In genomic region chr6:28521416-28521815, GRCm38 (mm10) we compare ENCODE assay signal across 19 mouse cellular contexts. TPM values are rescaled to one million over a fixed set of nuclear protein-coding genes. Genes with fewer than 3 reads are reported as not detected.
DNase-seq lines count a peak whose midpoint lies in the region; ATAC-seq and TF ChIP-seq lines count a peak whose summit lies in the region.
"Had no signal": no experiment of that assay in that cellular context is flagged by ENCODE, and none has a peak within 500 bp of the region (broad histone marks: within the 10 kb centered on the region; RNA-seq: fewer than 3 reads in every experiment).

No protein-coding gene starts in this region.

- no peak overlapping the region for H3K27ac ChIP-seq in midbrain, embryonic 15.5 days
- H3K27ac ChIP-seq in kidney, adult 2 months (ENCODE audit: insufficient read depth, low read depth, low read length) = no peak overlapping the region
- H3K27ac ChIP-seq: embryonic facial prominence, embryonic 10.5 days; embryonic facial prominence, embryonic 12.5 days; forebrain, embryonic 13.5 days; forebrain, embryonic 15.5 days had no signal

- no peak overlapping the region for H3K9ac ChIP-seq in midbrain, embryonic 15.5 days
- H3K9ac ChIP-seq: embryonic facial prominence, embryonic 12.5 days; forebrain, embryonic 13.5 days; forebrain, embryonic 15.5 days; forebrain, postnatal 0 days had no signal

- WGBS in midbrain, embryonic 15.5 days = 95% methylated on average over 1 of the region's 1 CpGs
- 92% methylated on average over 1 of the region's 1 CpGs for WGBS in kidney, adult 2 months

- no peaks in the 10 kb centered on the region for H3K36me3 ChIP-seq in midbrain, embryonic 15.5 days (replicated peaks)
- peaks cover 2% of the 10 kb centered on the region for H3K36me3 ChIP-seq in kidney, adult 2 months (ENCODE audit: control insufficient read depth, insufficient read depth, low read length)

- no peaks in the 10 kb centered on the region for H3K9me3 ChIP-seq in midbrain, embryonic 15.5 days
- H3K9me3 ChIP-seq: embryonic facial prominence, embryonic 10.5 days; embryonic facial prominence, embryonic 12.5 days; forebrain, embryonic 13.5 days; forebrain, embryonic 15.5 days had no signal

- no peak overlapping the region for H3K4me3 ChIP-seq in midbrain, embryonic 15.5 days
- no peak overlapping the region for H3K4me3 ChIP-seq in kidney, adult 2 months (ENCODE audit: insufficient read depth, low read depth, low read length)
- H3K4me3 ChIP-seq: embryonic facial prominence, embryonic 10.5 days; embryonic facial prominence, embryonic 12.5 days; forebrain, embryonic 13.5 days; forebrain, embryonic 15.5 days had no signal

- peak; percentile 12 for DNase-seq in MEL-GATA-1-ER (ENCODE audit: extremely low read depth, low read depth)
- DNase-seq in ovary, postnatal 14 days (ENCODE audit: low spot score) = no peak
- DNase-seq in kidney, adult 2 months = no peak
- DNase-seq: adrenal gland, adult 2 months; adrenal gland, postnatal 10 days; adrenal gland, postnatal 25 days; cerebellum, adult 11 months; cerebellum, adult 18-20 months; cerebellum, adult 8-10 months; cerebellum, adult 9-11 months; cerebellum, postnatal 14 days; cerebellum, postnatal 36 days; forebrain, postnatal 0 days had no signal

- TF ChIP-seq POLR2A in kidney, adult 2 months (IDR thresholded peaks at IDR 0.05; ENCODE audit: low read depth, low read length) = no peak

- 0 out of 2 replicates have a peak, but pooled peaks cover 3% of the 10 kb centered on the region for H3K4me1 ChIP-seq in midbrain, embryonic 15.5 days
- no peaks in the 10 kb centered on the region for H3K4me1 ChIP-seq in kidney, adult 2 months (ENCODE audit: control insufficient read depth, insufficient read depth, low read length)
- H3K4me1 ChIP-seq: embryonic facial prominence, embryonic 10.5 days; embryonic facial prominence, embryonic 12.5 days; forebrain, embryonic 15.5 days had no signal

- no peak overlapping the region for H3K4me2 ChIP-seq in midbrain, embryonic 15.5 days
- H3K4me2 ChIP-seq: embryonic facial prominence, embryonic 12.5 days; forebrain, embryonic 13.5 days; forebrain, embryonic 15.5 days had no signal

- no peaks in the 10 kb centered on the region for H3K27me3 ChIP-seq in midbrain, embryonic 15.5 days (replicated peaks)
- H3K27me3 ChIP-seq in kidney, adult 2 months (replicated peaks; ENCODE audit: control insufficient read depth, insufficient read depth, low read length) = no peaks in the 10 kb centered on the region
- H3K27me3 ChIP-seq: embryonic facial prominence, embryonic 12.5 days; forebrain, embryonic 13.5 days; forebrain, embryonic 15.5 days had no signal

- TF ChIP-seq CTCF in kidney, adult 2 months (conservative IDR thresholded peaks at IDR 0.05; ENCODE audit: insufficient read depth, insufficient read length, low read depth, low read length) = no peak

- ATAC-seq in megakaryocyte progenitor cell, adult 5-6 weeks (replicated peaks; ENCODE audit: poor library complexity) = peak; percentile 50; the same call in 1 of the 2 replicates
- no peak for ATAC-seq in midbrain, embryonic 15.5 days (replicated peaks)
- ATAC-seq: forebrain, embryonic 13.5 days; forebrain, embryonic 15.5 days; forebrain, postnatal 0 days had no signal

RNA-seq across cellular contexts. Expression of gene Snd1, which starts 46.5 kb away (rescaled TPM):
- 85.0 and 89.1 TPM in 2 replicates for total RNA-seq in megakaryocyte progenitor cell, adult 5-6 weeks (2015)
- total RNA-seq in megakaryocyte progenitor cell, adult 5-6 weeks (2017) = 177 and 186 TPM in 2 replicates
- polyA plus RNA-seq in midbrain, embryonic 15.5 days (2015; fragmentation: Nextera tagmentation; extraction: Ambion mirVana) = 79.7 and 82.0 TPM in 2 replicates
- polyA plus RNA-seq in kidney, adult 2 months (2012; rRNA removed) = 41.0 and 47.1 TPM in 2 replicates
